Mouse (Mus musculus): Measurements from ENCODE around the gene Strn3.
"Not testable (repeated sequence)": the region's sequence is repeated elsewhere in the genome, so short reads cannot be mapped to it uniquely, and the experiment has no call there.

Strn3 gene

GRCm38 (mm10) chr12:51693419-51693818 is 1.7 kb upstream of the Strn3 start:
- DNase-seq (ENCODE audit: low spot score), result no peak

DNA sequence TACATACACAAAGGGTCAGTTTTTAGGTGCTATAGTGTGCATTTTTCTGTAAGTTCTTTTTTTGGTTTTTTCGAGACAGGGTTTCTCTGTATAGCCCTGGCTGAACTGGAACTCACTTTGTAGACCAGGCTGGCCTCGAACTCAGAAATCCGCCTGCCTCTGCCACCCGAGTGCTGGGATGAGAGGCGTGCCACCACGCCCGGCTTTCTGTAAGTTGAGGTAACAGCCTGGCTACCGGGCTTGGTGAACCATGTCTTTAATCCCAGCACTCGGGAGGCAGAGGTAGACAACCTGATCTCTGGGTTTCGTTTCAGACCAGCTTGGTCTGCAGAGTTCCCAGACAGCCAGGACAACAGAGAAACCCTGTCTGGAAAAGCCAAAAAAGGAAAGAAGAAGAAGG is 1.2 kb upstream of the Strn3 start:
- not testable (repeated sequence) for DNase-seq (ENCODE audit: low spot score)

- DNase-seq (ENCODE audit: low spot score), result peak; percentile 80
Measured at GRCm38 (mm10) chr12:51690893-51691844, 528 bp downstream of the Strn3 start, which contains the start of gene Ap4s1. Ap4s1 (plus strand) TSS chr12:51691033.

DNA sequence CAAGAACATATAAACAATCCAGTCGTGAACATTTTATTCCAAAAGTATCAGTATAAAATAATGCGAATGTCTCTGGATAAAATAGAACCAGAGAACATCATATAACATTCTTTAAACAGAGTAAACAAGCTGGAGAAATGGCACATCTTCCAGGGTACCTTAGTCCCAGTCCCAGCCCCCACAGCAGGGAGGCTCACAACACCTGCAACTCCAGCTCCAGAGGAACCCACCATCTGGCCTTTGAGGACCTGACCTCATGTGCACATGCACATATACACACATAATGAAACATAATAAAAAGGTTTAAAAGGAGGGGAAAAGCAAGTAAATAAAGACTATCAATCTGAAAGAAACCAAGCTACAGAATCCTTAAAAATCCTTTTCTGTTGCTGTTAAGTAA is 3.2 kb downstream of the Strn3 start:
- DNase-seq (ENCODE audit: low spot score), result no peak

DNA sequence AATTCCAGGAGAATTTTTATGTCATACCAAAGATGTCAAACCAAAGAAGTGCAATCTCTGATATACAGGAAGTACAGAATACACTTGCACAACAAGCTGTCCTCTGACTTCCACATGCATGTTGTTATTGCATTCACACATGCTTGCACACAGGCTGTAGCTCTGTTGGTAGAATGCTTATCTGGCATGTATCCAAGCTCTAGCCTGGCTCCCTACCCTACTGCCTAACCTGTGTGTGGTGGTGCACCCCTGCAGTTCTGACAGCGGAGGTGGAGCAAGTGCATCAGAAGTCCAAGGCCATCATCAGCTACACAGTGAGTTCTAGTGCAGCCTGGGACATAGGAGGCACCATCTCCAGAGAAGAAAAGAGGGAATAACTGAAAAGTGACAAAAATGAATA is 12.9 kb downstream of the Strn3 start:
- DNase-seq (ENCODE audit: low spot score), result peak; percentile 25

DNA sequence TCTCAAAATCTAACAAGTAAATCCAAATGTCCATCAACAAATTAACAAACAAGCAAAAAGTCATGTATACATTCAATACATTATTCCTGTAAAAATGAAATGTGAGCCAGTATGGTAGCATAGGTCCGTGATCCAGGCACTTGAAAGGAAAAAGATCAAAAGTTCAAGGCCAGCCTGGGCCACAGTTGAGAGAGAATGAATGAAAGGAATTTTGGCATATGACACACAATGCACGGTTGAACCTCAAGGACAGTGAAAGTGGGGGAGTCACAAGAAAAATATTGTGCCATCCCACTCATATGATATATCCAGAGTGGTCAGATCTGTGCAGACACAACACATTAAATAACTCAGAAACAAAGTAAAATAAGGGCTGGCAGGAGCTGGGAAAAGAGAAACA is 15.3 kb downstream of the Strn3 start:
- DNase-seq (ENCODE audit: low spot score), result no peak

- no peak for DNase-seq (ENCODE audit: low spot score)
Measured at GRCm38 (mm10) chr12:51673270-51673669, 18.4 kb downstream of the Strn3 start.

DNA sequence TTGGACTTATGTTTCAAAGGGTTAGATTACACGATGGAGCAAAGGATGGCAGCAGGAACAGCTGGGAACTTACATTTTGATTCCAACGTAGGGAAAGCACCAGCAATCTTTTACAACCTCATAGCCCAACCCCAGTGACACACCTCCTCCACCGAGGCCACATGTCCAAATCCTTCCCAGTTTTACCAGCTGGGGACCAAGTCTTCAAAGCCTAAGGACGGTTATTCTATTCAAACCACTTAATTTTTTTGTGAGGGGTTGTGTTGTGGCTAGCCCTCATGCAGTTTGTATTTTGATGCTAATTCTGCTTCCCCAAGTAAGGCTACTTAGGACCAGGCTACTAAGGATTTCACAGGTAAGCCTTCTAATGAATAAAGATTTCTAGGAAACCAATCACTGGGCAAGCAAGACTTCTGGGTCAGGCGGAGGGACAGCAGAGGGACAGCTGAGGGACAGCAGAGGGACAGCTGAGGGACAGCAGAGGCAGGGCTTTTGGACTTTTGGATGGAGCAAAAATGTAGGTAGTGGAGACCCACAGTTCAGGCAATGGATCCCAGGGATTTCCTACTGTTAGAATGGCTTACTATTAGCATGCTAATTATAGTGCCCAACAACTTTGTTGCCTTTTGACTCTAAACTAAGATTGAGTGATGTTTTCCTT is 20.3 kb downstream of the Strn3 start:
- DNase-seq (ENCODE audit: low spot score), result no peak

- peak; percentile 19 for DNase-seq (ENCODE audit: low spot score)
Measured at GRCm38 (mm10) chr12:51666708-51667430, 24.8 kb downstream of the Strn3 start.

GRCm38 (mm10) chr12:51663908-51664307 is 27.8 kb downstream of the Strn3 start:
- no peak for DNase-seq (ENCODE audit: low spot score)

- DNase-seq (ENCODE audit: low spot score), result no peak
Measured at GRCm38 (mm10) chr12:51663011-51663410, 28.7 kb downstream of the Strn3 start.

GRCm38 (mm10) chr12:51655944-51656465 is 35.7 kb downstream of the Strn3 start:
- DNase-seq (ENCODE audit: low spot score), result no peak

- DNase-seq (ENCODE audit: low spot score), result not testable (repeated sequence)
Measured at GRCm38 (mm10) chr12:51649401-51649800, 42.3 kb downstream of the Strn3 start.

- DNase-seq (ENCODE audit: low spot score), result peak; percentile 19
Measured at GRCm38 (mm10) chr12:51641871-51642270, 49.8 kb downstream of the Strn3 start.

GRCm38 (mm10) chr12:51636689-51637470 is 54.8 kb downstream of the Strn3 start:
- DNase-seq (ENCODE audit: low spot score), result no peak

DNA sequence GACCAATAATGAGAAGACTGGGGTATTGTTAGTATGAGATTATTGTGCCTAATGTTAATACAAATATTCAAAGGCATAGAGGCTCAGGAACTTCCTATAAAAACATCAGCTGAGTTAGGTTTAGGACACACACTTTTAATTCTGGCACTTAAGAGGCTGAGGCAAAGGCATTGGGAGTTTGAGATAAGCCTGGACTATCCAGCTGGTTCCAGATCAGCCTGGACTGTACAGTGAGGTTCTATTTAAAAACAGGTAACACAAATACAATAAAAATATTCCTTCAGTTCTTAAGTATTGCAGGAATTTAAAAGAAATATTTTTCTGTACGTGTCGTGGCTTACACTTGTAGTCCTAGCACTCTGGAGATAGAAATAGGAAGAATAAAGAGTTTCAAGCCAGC is 55.4 kb downstream of the Strn3 start:
- no peak for DNase-seq (ENCODE audit: low spot score)

DNA sequence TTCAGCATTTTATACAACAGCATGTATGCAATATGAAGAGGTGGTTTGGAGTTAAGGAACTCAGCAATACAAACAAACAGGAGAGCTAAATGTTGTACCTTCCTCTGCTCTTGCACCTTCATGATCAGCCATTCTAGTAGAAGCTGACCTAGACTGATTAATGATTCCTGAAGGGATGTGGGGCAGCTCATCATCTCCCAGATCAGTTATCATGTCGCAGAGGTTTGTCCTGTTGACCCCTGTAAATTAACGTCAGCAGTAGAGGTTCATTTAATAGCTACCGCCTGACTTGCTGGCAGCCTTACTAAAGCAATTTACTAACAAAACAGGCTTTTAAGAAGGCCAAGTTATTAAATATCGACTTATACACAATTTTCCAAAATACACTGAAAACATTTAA is 58.2 kb downstream of the Strn3 start:
- DNase-seq (ENCODE audit: low spot score), result no peak

GRCm38 (mm10) chr12:51623366-51623694 is 68.4 kb downstream of the Strn3 start:
- DNase-seq (ENCODE audit: low spot score), result no peak

GRCm38 (mm10) chr12:51622670-51623365 is 68.9 kb downstream of the Strn3 start:
- DNase-seq (ENCODE audit: low spot score), result peak; percentile 28

- no peak for DNase-seq (ENCODE audit: low spot score)
Measured at GRCm38 (mm10) chr12:51621161-51621560, 70.5 kb downstream of the Strn3 start.

- DNase-seq (ENCODE audit: low spot score), result no peak
Measured at GRCm38 (mm10) chr12:51620572-51620971, 71.1 kb downstream of the Strn3 start.
